Mouse (Mus musculus): Measurements from ENCODE around the gene Reep6. TPM values are rescaled to one million over a fixed set of nuclear protein-coding genes. Genes with fewer than 3 reads are reported as not detected.
A peak's percentile ranks its signal among the peaks of the same experiment; 100 is the strongest.

The Reep6 gene
- polyA plus RNA-seq, 1 experiment from 2014 or later = 255 TPM

DNA sequence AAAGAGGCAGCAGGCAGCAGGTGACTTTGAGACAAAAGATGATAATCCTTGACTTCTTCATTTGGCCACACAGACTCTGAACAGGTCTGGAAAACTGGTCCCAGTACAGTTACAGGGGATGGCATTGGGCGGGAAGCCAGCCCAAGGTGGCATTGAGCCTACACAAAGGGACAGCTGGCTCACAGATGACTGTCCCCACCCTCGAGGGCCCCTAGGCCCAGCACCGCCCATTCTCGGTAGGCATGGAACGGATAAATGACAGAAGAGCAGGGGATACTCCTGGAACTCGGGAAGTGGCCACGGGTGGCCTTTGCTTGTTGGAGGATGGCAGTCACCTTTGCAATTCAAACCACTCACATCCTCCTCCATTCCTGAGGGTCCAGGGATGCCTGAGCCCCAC lies 55.6 kb downstream of the Reep6 start:
- H3K36me3 ChIP-seq (ENCODE audit: control insufficient read depth, insufficient read depth, low read length) = peaks cover 15% of the 10 kb centered on the region
- no peaks in the 10 kb centered on the region for H3K27me3 ChIP-seq (replicated peaks; ENCODE audit: control insufficient read depth, insufficient read depth, low read length)
- ATAC-seq = no peak
- peak overlapping the region; percentile 83 for H3K4me3 ChIP-seq (ENCODE audit: low read length)
- H3K9me3 ChIP-seq (ENCODE audit: control insufficient read depth, low read length) = no peaks in the 10 kb centered on the region
- H3K9ac ChIP-seq (ENCODE audit: low read depth, low read length) = peak overlapping the region; percentile 91
- H3K4me2 ChIP-seq (ENCODE audit: low read depth, low read length) = peak overlapping the region; percentile 90
- peak overlapping the region; percentile 82 for H3K27ac ChIP-seq (ENCODE audit: low read length)
- H3K4me1 ChIP-seq (ENCODE audit: control insufficient read depth, insufficient read depth, low read length) = peaks cover 39% of the 10 kb centered on the region
- WGBS = 15% methylated on average over 7 of the region's 7 CpGs

Small RNAs within 50 kb of the gene (microRNA-seq; reads per million reads assigned to microRNA genes)
- not detected for gene Gm22721

Other genes with a start within 250 kb of the Reep6 start
- gene Sbno2, start 224.4 kb upstream of the Reep6 start, polyA plus RNA-seq (2015; fragmentation: Nextera tagmentation; extraction: Ambion mirVana) = 13.4 and 14.3 TPM in 2 replicates
- gene Stk11, start 214.2 kb upstream of the Reep6 start, polyA plus RNA-seq (2015; fragmentation: Nextera tagmentation; extraction: Ambion mirVana) = 13.8 and 15.7 TPM in 2 replicates
- gene Atp5d, start 191.3 kb upstream of the Reep6 start, polyA plus RNA-seq (2015; fragmentation: Nextera tagmentation; extraction: Ambion mirVana) = 846 and 854 TPM in 2 replicates
- 5.1 TPM in 2 replicates for gene Cbarp, start 189.1 kb upstream of the Reep6 start, polyA plus RNA-seq (2015; fragmentation: Nextera tagmentation; extraction: Ambion mirVana)
- 8.8 and 10.3 TPM in 2 replicates for gene Midn, start 181.7 kb upstream of the Reep6 start, polyA plus RNA-seq (2015; fragmentation: Nextera tagmentation; extraction: Ambion mirVana)
- 53.2 and 62.6 TPM in 2 replicates for gene Cirbp, start 164.0 kb upstream of the Reep6 start, polyA plus RNA-seq (2015; fragmentation: Nextera tagmentation; extraction: Ambion mirVana)
- gene 1600002K03Rik, start 157.0 kb upstream of the Reep6 start, polyA plus RNA-seq (2015; fragmentation: Nextera tagmentation; extraction: Ambion mirVana) = 23.6 TPM in 2 replicates
- 7.4 and 8.1 TPM in 2 replicates for gene Efna2, start 150.5 kb upstream of the Reep6 start, polyA plus RNA-seq (2015; fragmentation: Nextera tagmentation; extraction: Ambion mirVana)
- 40.9 and 42.4 TPM in 2 replicates for gene Mum1, start 103.5 kb upstream of the Reep6 start, polyA plus RNA-seq (2015; fragmentation: Nextera tagmentation; extraction: Ambion mirVana)
- 604 and 616 TPM in 2 replicates for gene Ndufs7, start 80.8 kb upstream of the Reep6 start, polyA plus RNA-seq (2015; fragmentation: Nextera tagmentation; extraction: Ambion mirVana)
- gene Gamt, start 68.9 kb upstream of the Reep6 start, polyA plus RNA-seq (2015; fragmentation: Nextera tagmentation; extraction: Ambion mirVana) = 91.0 and 106 TPM in 2 replicates
- gene Dazap1, start 68.5 kb upstream of the Reep6 start, polyA plus RNA-seq (2015; fragmentation: Nextera tagmentation; extraction: Ambion mirVana) = 36.8 and 37.6 TPM in 2 replicates
- 894 and 922 TPM in 2 replicates for gene Rps15, start 37.5 kb upstream of the Reep6 start, polyA plus RNA-seq (2015; fragmentation: Nextera tagmentation; extraction: Ambion mirVana)
- 2.4 and 3.1 TPM in 2 replicates for gene Apc2, start 34.0 kb upstream of the Reep6 start, polyA plus RNA-seq (2015; fragmentation: Nextera tagmentation; extraction: Ambion mirVana)
- gene 2310011J03Rik, start 9.4 kb upstream of the Reep6 start, polyA plus RNA-seq (2015; fragmentation: Nextera tagmentation; extraction: Ambion mirVana) = 60.4 and 64.3 TPM in 2 replicates
- gene Pcsk4, start 455 bp upstream of the Reep6 start, polyA plus RNA-seq (2015; fragmentation: Nextera tagmentation; extraction: Ambion mirVana) = 10.8 and 12.9 TPM in 2 replicates
- 28.2 and 37.2 TPM in 2 replicates for gene Adamtsl5, start 18.5 kb downstream of the Reep6 start, polyA plus RNA-seq (2015; fragmentation: Nextera tagmentation; extraction: Ambion mirVana)
- gene Plk5, start 26.5 kb downstream of the Reep6 start, polyA plus RNA-seq (2015; fragmentation: Nextera tagmentation; extraction: Ambion mirVana) = 0.39 and 0.64 TPM in 2 replicates
- 1.9 and 2.7 TPM in 2 replicates for gene Mex3d, start 57.7 kb downstream of the Reep6 start, polyA plus RNA-seq (2015; fragmentation: Nextera tagmentation; extraction: Ambion mirVana)
- 133 and 144 TPM in 2 replicates for gene Mbd3, start 69.6 kb downstream of the Reep6 start, polyA plus RNA-seq (2015; fragmentation: Nextera tagmentation; extraction: Ambion mirVana)
- gene Uqcr11, start 76.9 kb downstream of the Reep6 start, polyA plus RNA-seq (2015; fragmentation: Nextera tagmentation; extraction: Ambion mirVana) = 1,179 and 1,252 TPM in 2 replicates
- 62.7 and 62.9 TPM in 2 replicates for gene Tcf3, start 103.7 kb downstream of the Reep6 start, polyA plus RNA-seq (2015; fragmentation: Nextera tagmentation; extraction: Ambion mirVana)
- 0.06 and 0.10 TPM in 2 replicates for gene Onecut3, start 164.9 kb downstream of the Reep6 start, polyA plus RNA-seq (2015; fragmentation: Nextera tagmentation; extraction: Ambion mirVana)
- gene Atp8b3, start 209.2 kb downstream of the Reep6 start, polyA plus RNA-seq (2015; fragmentation: Nextera tagmentation; extraction: Ambion mirVana) = 0.09 and 0.17 TPM in 2 replicates
- gene Rexo1, start 231.6 kb downstream of the Reep6 start, polyA plus RNA-seq (2015; fragmentation: Nextera tagmentation; extraction: Ambion mirVana) = 21.5 and 21.9 TPM in 2 replicates
- gene Klf16, start 247.4 kb downstream of the Reep6 start, polyA plus RNA-seq (2015; fragmentation: Nextera tagmentation; extraction: Ambion mirVana) = 7.0 and 7.4 TPM in 2 replicates